ENCODE assay signal across 21 mouse cellular contexts in genomic region chr15:90597715-90598497, GRCm38 (mm10).
DNase-seq lines count a peak whose midpoint lies in the region; ATAC-seq and TF ChIP-seq lines count a peak whose summit lies in the region.
"Had no signal": no experiment of that assay in that cellular context is flagged by ENCODE, and none has a peak within 500 bp of the region (broad histone marks: within the 10 kb centered on the region; RNA-seq: fewer than 3 reads in every experiment).

No protein-coding gene starts in this region.

- DNase-seq in forebrain, embryonic 10.5 days (ENCODE audit: extremely low spot score, low spot score) = no peak
- DNase-seq in layer of hippocampus, adult 2 months (ENCODE audit: low spot score in 2 of 2) = no peak
- DNase-seq in layer of hippocampus, postnatal 25 days (ENCODE audit: extremely low spot score in 1 of 2, low spot score in 1 of 2) = no peak
- no peak for DNase-seq in gastrocnemius, postnatal 4 days (ENCODE audit: low spot score in 2 of 2)
- DNase-seq in gastrocnemius, postnatal 25 days = no peak
- DNase-seq: adrenal gland, adult 8-10 months; adrenal gland, postnatal 36 days; cerebellum, adult 11 months; cerebellum, adult 8-10 months; cerebellum, postnatal 14 days; embryo, embryonic 11 days; gastrocnemius, postnatal 10 days had no signal

- no peaks in the 10 kb centered on the region for H3K27me3 ChIP-seq in forebrain, embryonic 13.5 days
- H3K27me3 ChIP-seq in forebrain, embryonic 10.5 days (ENCODE audit: poor library complexity, severe bottlenecking) = no peaks in the 10 kb centered on the region
- H3K27me3 ChIP-seq in forebrain, embryonic 16.5 days (replicated peaks; ENCODE audit: control insufficient read depth, insufficient read depth, low read length) = no peaks in the 10 kb centered on the region
- H3K27me3 ChIP-seq: CH12.LX; embryonic facial prominence, embryonic 12.5 days; heart, embryonic 12.5 days; hindbrain, embryonic 15.5 days had no signal

- no peak overlapping the region for H3K4me3 ChIP-seq in forebrain, embryonic 13.5 days
- H3K4me3 ChIP-seq in forebrain, embryonic 10.5 days = no peak overlapping the region
- 0 out of 2 replicates have a peak overlapping the region, but pooled peaks have one; percentile 20 for H3K4me3 ChIP-seq in layer of hippocampus, adult 2 months
- no peak overlapping the region for H3K4me3 ChIP-seq in forebrain, embryonic 16.5 days (replicated peaks; ENCODE audit: low read length)
- H3K4me3 ChIP-seq: embryonic facial prominence, embryonic 12.5 days; heart, embryonic 12.5 days; hindbrain, embryonic 10.5 days; hindbrain, embryonic 15.5 days had no signal

- H3K36me3 ChIP-seq in forebrain, embryonic 13.5 days (ENCODE audit: poor library complexity, severe bottlenecking) = no peaks in the 10 kb centered on the region
- no peaks in the 10 kb centered on the region for H3K36me3 ChIP-seq in forebrain, embryonic 10.5 days (replicated peaks)
- no peaks in the 10 kb centered on the region for H3K36me3 ChIP-seq in forebrain, embryonic 16.5 days (ENCODE audit: control insufficient read depth, insufficient read depth)
- H3K36me3 ChIP-seq: embryonic facial prominence, embryonic 12.5 days; heart, embryonic 12.5 days; hindbrain, embryonic 10.5 days; hindbrain, embryonic 15.5 days had no signal

- TF ChIP-seq CTCF in layer of hippocampus, adult 2 months (conservative IDR thresholded peaks at IDR 0.05) = no peak

- H3K27ac ChIP-seq in forebrain, embryonic 13.5 days = no peak overlapping the region
- H3K27ac ChIP-seq in forebrain, embryonic 10.5 days = no peak overlapping the region
- H3K27ac ChIP-seq in layer of hippocampus, adult 2 months = no peak overlapping the region
- 0 out of 2 replicates have a peak overlapping the region, but pooled peaks have one; percentile 10 for H3K27ac ChIP-seq in forebrain, embryonic 16.5 days (ENCODE audit: low read length)
- H3K27ac ChIP-seq: embryonic facial prominence, embryonic 12.5 days; hindbrain, embryonic 10.5 days; hindbrain, embryonic 15.5 days had no signal

- 48% methylated on average over 6 of the region's 6 CpGs for WGBS in forebrain, embryonic 13.5 days
- 82% methylated on average over 6 of the region's 6 CpGs for WGBS in forebrain, embryonic 10.5 days
- WGBS in forebrain, embryonic 16.5 days = 26% methylated on average over 6 of the region's 6 CpGs

- no peaks in the 10 kb centered on the region for H3K9me3 ChIP-seq in forebrain, embryonic 13.5 days (replicated peaks)
- no peaks in the 10 kb centered on the region for H3K9me3 ChIP-seq in forebrain, embryonic 10.5 days
- H3K9me3 ChIP-seq in forebrain, embryonic 16.5 days (ENCODE audit: control insufficient read depth, low read length) = no peaks in the 10 kb centered on the region
- H3K9me3 ChIP-seq: embryonic facial prominence, embryonic 12.5 days; heart, embryonic 12.5 days; hindbrain, embryonic 10.5 days; hindbrain, embryonic 15.5 days had no signal

- H3K9ac ChIP-seq in forebrain, embryonic 13.5 days = no peak overlapping the region
- H3K9ac ChIP-seq in forebrain, embryonic 16.5 days (replicated peaks; ENCODE audit: low read depth, low read length) = no peak overlapping the region
- H3K9ac ChIP-seq: embryonic facial prominence, embryonic 12.5 days; heart, embryonic 12.5 days; hindbrain, embryonic 15.5 days had no signal

- peak; percentile 55 for ATAC-seq in forebrain, embryonic 13.5 days
- peak; percentile 79 for ATAC-seq in forebrain, embryonic 16.5 days
- ATAC-seq: inflammation-experienced regulatory T-cells, adult 6 months; intestine, postnatal 0 days had no signal

- no peak overlapping the region for H3K4me2 ChIP-seq in forebrain, embryonic 13.5 days
- H3K4me2 ChIP-seq in forebrain, embryonic 16.5 days (ENCODE audit: low read length) = no peak overlapping the region
- H3K4me2 ChIP-seq: embryonic facial prominence, embryonic 12.5 days; heart, embryonic 12.5 days; hindbrain, embryonic 15.5 days had no signal

- H3K4me1 ChIP-seq in forebrain, embryonic 13.5 days = 0 out of 2 replicates have a peak, but pooled peaks cover 7% of the 10 kb centered on the region
- H3K4me1 ChIP-seq in forebrain, embryonic 10.5 days = no peaks in the 10 kb centered on the region
- peaks cover 4% of the 10 kb centered on the region; the same call in 1 of the 2 replicates for H3K4me1 ChIP-seq in forebrain, embryonic 16.5 days (replicated peaks; ENCODE audit: control insufficient read depth, insufficient read depth, low read length)
- H3K4me1 ChIP-seq: embryonic facial prominence, embryonic 12.5 days; heart, embryonic 12.5 days; hindbrain, embryonic 10.5 days; hindbrain, embryonic 15.5 days had no signal
